Comparison of ENCODE assay signal across 8 mouse cellular contexts in genomic region chr6:136620361-136621139, GRCm38 (mm10). TPM values are rescaled to one million over a fixed set of nuclear protein-coding genes. Genes with fewer than 3 reads are reported as not detected.
DNase-seq lines count a peak whose midpoint lies in the region; ATAC-seq and TF ChIP-seq lines count a peak whose summit lies in the region.

No protein-coding gene starts in this region.

- no peaks in the 10 kb centered on the region for H3K4me1 ChIP-seq in embryonic fibroblast, embryonic 13.5 days (ENCODE audit: control insufficient read depth, insufficient read depth, low read length)
- no peaks in the 10 kb centered on the region for H3K4me1 ChIP-seq in heart, embryonic 10.5 days
- H3K4me1 ChIP-seq in kidney, embryonic 14.5 days (ENCODE audit: control insufficient read depth, insufficient read depth, low read length) = no peaks in the 10 kb centered on the region
- H3K4me1 ChIP-seq in neural tube, embryonic 13.5 days (replicated peaks) = no peaks in the 10 kb centered on the region

- H3K4me2 ChIP-seq in kidney, embryonic 14.5 days (replicated peaks; ENCODE audit: low read depth, low read length) = peak overlapping the region; percentile 22; the same call in 1 of the 2 replicates
- H3K4me2 ChIP-seq in neural tube, embryonic 13.5 days = no peak overlapping the region

- H3K4me3 ChIP-seq in embryonic fibroblast, embryonic 13.5 days (ENCODE audit: insufficient read depth, low read length) = no peak overlapping the region
- peak overlapping the region; percentile 36; the same call in 1 of the 2 replicates for H3K4me3 ChIP-seq in heart, embryonic 10.5 days
- no peak overlapping the region for H3K4me3 ChIP-seq in kidney, embryonic 14.5 days (ENCODE audit: low read length)
- H3K4me3 ChIP-seq in neural tube, embryonic 13.5 days = no peak overlapping the region

- H3K27me3 ChIP-seq in heart, embryonic 10.5 days (ENCODE audit: insufficient read depth, poor library complexity, severe bottlenecking) = no peaks in the 10 kb centered on the region
- H3K27me3 ChIP-seq in kidney, embryonic 14.5 days (ENCODE audit: control insufficient read depth, insufficient read depth, low read length) = no peaks in the 10 kb centered on the region
- no peaks in the 10 kb centered on the region for H3K27me3 ChIP-seq in neural tube, embryonic 13.5 days

- peak; percentile 44; the same call in 1 of the 2 replicates for ATAC-seq in kidney, embryonic 14.5 days (ENCODE audit: low FRiP score, low TSS enrichment)
- ATAC-seq in neural tube, embryonic 13.5 days (ENCODE audit: low read depth) = peak; percentile 56; the same call in 1 of the 2 replicates

- DNase-seq in CD4-positive helper T cell, adult 2 months (ENCODE audit: low read depth, low spot score) = peak; percentile 76
- peak; percentile 42 to 55 for DNase-seq in adrenal gland, postnatal 4 days (ENCODE audit: low spot score in 2 of 2)
- DNase-seq in heart, embryonic 10.5 days (ENCODE audit: low spot score) = peak; percentile 86
- DNase-seq in liver = peak; percentile 81
- peak; percentile 50 for DNase-seq in telencephalon, adult 2 months (ENCODE audit: low read depth, low spot score)

- H3K9ac ChIP-seq in kidney, embryonic 14.5 days (ENCODE audit: low read depth, low read length) = no peak overlapping the region
- H3K9ac ChIP-seq in neural tube, embryonic 13.5 days = no peak overlapping the region

- H3K36me3 ChIP-seq in heart, embryonic 10.5 days = no peaks in the 10 kb centered on the region
- H3K36me3 ChIP-seq in kidney, embryonic 14.5 days (ENCODE audit: control insufficient read depth, insufficient read depth, low read length) = no peaks in the 10 kb centered on the region
- H3K36me3 ChIP-seq in neural tube, embryonic 13.5 days = no peaks in the 10 kb centered on the region

- H3K27ac ChIP-seq in embryonic fibroblast, embryonic 13.5 days (ENCODE audit: insufficient read depth, low read length) = no peak overlapping the region
- no peak overlapping the region for H3K27ac ChIP-seq in heart, embryonic 10.5 days
- H3K27ac ChIP-seq in kidney, embryonic 14.5 days (ENCODE audit: low read depth, low read length) = no peak overlapping the region
- H3K27ac ChIP-seq in neural tube, embryonic 13.5 days (replicated peaks) = no peak overlapping the region

- 40% methylated on average over 17 of the region's 17 CpGs for WGBS in heart, embryonic 10.5 days
- WGBS in kidney, embryonic 14.5 days = 42% methylated on average over 17 of the region's 17 CpGs
- WGBS in neural tube, embryonic 13.5 days = 51% methylated on average over 17 of the region's 17 CpGs

- no peak for TF ChIP-seq POLR2A in embryonic fibroblast, embryonic 13.5 days (IDR thresholded peaks at IDR 0.05; ENCODE audit: low read depth, low read length)

- no peaks in the 10 kb centered on the region for H3K9me3 ChIP-seq in heart, embryonic 10.5 days
- H3K9me3 ChIP-seq in kidney, embryonic 14.5 days (ENCODE audit: control insufficient read depth, low read length) = no peaks in the 10 kb centered on the region
- H3K9me3 ChIP-seq in neural tube, embryonic 13.5 days = no peaks in the 10 kb centered on the region

- peak; percentile 24; the same call in 1 of the 2 replicates for TF ChIP-seq CTCF in embryonic fibroblast, embryonic 13.5 days (IDR thresholded peaks at IDR 0.05; ENCODE audit: borderline replicate concordance, insufficient read depth, low read length)

RNA-seq across cellular contexts. Expression of gene Plbd1, which starts 41.2 kb away (rescaled TPM):
- 10 to 100 TPM; 36.6 to 51.5 TPM for total RNA-seq in adrenal gland, postnatal 4 days (2021)
- polyA plus RNA-seq in embryonic fibroblast, embryonic 13.5 days (2011; ENCODE audit: insufficient read length, low read depth, missing spikeins) = 0.84 TPM in 1 of 2 replicates, not detected in the other
- polyA plus RNA-seq in heart, embryonic 10.5 days (2016; fragmentation: Nextera tagmentation; extraction: Ambion mirVana) = 3.1 and 6.0 TPM in 2 replicates
- 2.7 and 4.0 TPM in 2 replicates for polyA plus RNA-seq in kidney, embryonic 14.5 days (2014; fragmentation: Nextera tagmentation; extraction: Ambion mirVana)
- 0.59 and 1.2 TPM in 2 replicates for polyA plus RNA-seq in neural tube, embryonic 13.5 days (2015; fragmentation: Nextera tagmentation; extraction: Ambion mirVana)
